Mouse (Mus musculus) mouse embryonic stem cell (cell line): ENCODE measurements around the gene Abhd16a.

Experiments used
- in situ Hi-C, 2 experiments: fragments of 300-500 bp; cut with MboI; formaldehyde crosslinking; loops; 1 replicate in 1 of 2; 3 replicates in 1 of 2; pipeline ENCODE4 v1.14.3; 2019 to 2020; ENCODE audit warnings: low sequenced_read_pairs in 2 of 2, low pct_unique_long_range_greater_than_20kb in 1 of 2, mixed read lengths in 1 of 2; ENCODE audit not compliant: unreplicated experiment in 1 of 2

Gene Abhd16a

GRCm38 (mm10) chr17:35058911-35059892 is 29.9 kb upstream of the Abhd16a start, which contains the start of gene Ddah2:
Gene Ddah2, plus strand, starts transcription at chr17:35059035.
- in situ Hi-C loops, result no loop called here

GRCm38 (mm10) chr17:35060071-35060470 is 29.0 kb upstream of the Abhd16a start:
- in situ Hi-C loops, result no loop called here

GRCm38 (mm10) chr17:35060737-35061297 is 28.2 kb upstream of the Abhd16a start:
- in situ Hi-C loops, result no loop called here

GRCm38 (mm10) chr17:35061299-35061698 is 27.8 kb upstream of the Abhd16a start:
- in situ Hi-C loops, result no loop called here

- in situ Hi-C loops, result no loop called here
Observed at GRCm38 (mm10) chr17:35063466-35063865, 25.6 kb upstream of the Abhd16a start.

GRCm38 (mm10) chr17:35064378-35064877 is 24.6 kb upstream of the Abhd16a start:
- in situ Hi-C loops, result no loop called here

- in situ Hi-C loops, result no loop called here
Observed at GRCm38 (mm10) chr17:35064951-35065947, 23.8 kb upstream of the Abhd16a start, which contains the start of gene Ly6g6c. Gene Ly6g6c, plus strand, starts transcription at chr17:35065388.

- in situ Hi-C loops, result no loop called here
Observed at GRCm38 (mm10) chr17:35066084-35066483, 23.0 kb upstream of the Abhd16a start, which contains the start of gene Mpig6b. Gene Mpig6b, minus strand, starts transcription at chr17:35066184.

- in situ Hi-C loops, result no loop called here
Observed at GRCm38 (mm10) chr17:35068213-35068914, 20.7 kb upstream of the Abhd16a start.

GRCm38 (mm10) chr17:35070556-35071229 is 18.4 kb upstream of the Abhd16a start:
- in situ Hi-C loops, result no loop called here

GRCm38 (mm10) chr17:35071454-35071853 is 17.6 kb upstream of the Abhd16a start:
- in situ Hi-C loops, result no loop called here

GRCm38 (mm10) chr17:35074097-35074496 is 15.0 kb upstream of the Abhd16a start:
- in situ Hi-C loops, result no loop called here

GRCm38 (mm10) chr17:35076507-35077176 is 12.4 kb upstream of the Abhd16a start, which contains the start of gene Ly6g6e:
Gene Ly6g6e, plus strand, starts transcription at chr17:35076902.
- in situ Hi-C loops, result no loop called here

GRCm38 (mm10) chr17:35077285-35077684 is 11.8 kb upstream of the Abhd16a start:
- in situ Hi-C loops, result no loop called here

GRCm38 (mm10) chr17:35077786-35078233 is 11.3 kb upstream of the Abhd16a start, which contains the start of gene Ly6g6d:
Gene Ly6g6d, minus strand, starts transcription at chr17:35078065.
- in situ Hi-C loops, result no loop called here

- in situ Hi-C loops, result no loop called here
Observed at GRCm38 (mm10) chr17:35079778-35080177, 9.3 kb upstream of the Abhd16a start.
